Mouse (Mus musculus) erythroblast, embryonic 14.5 days (primary cell): Measurements from ENCODE around the gene Znrf3.

Source experiments
- GATA1 ChIP-seq: IDR thresholded peaks from 2 replicates; pipeline ENCODE4 v1.6.1; 2012; ENCODE audit warnings: low read length, inconsistent platforms, mixed read lengths
- TAL1 ChIP-seq: IDR thresholded peaks from 3 replicates; pipeline ENCODE4 v1.6.1; 2012; ENCODE audit warnings: low read length, inconsistent platforms, mixed read lengths

DNA sequence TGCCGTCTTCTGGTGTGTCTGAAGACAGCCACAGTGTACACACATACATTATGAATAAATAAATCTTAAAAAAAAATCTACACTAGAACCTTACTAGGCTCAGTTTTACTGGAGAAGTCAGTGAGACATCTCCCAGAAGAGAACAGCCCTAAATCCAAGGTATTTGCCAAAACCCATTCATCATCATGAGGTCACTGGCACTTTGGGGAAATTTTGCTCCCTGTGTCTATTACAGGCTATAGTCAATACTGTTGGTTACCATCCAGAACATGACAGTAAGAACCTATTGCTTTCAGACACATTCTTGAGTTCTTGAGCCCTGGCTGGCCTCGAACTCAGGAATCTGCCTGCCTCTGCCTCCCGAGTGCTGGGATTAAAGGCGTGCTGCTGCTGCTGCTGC lies 113.8 kb downstream of the Znrf3 start:
- TF ChIP-seq GATA1 (no peak), TAL1 (no peak)
